Mouse (Mus musculus): ENCODE measurements around the gene Pla1a.

GRCm38 (mm10) chr16:38478296-38478695 lies 45.4 kb upstream of the Pla1a start:
- TF ChIP-seq GATA1 (IDR thresholded peaks at IDR 0.05; ENCODE audit: borderline replicate concordance, low read length) (no peak), FLI1 (IDR thresholded peaks at IDR 0.05; ENCODE audit: low read length) (no peak)
